Mouse (Mus musculus) macrophage (primary cell): Measurements from ENCODE around the gene Yrdc. TPM values are rescaled to one million over a fixed set of nuclear protein-coding genes. Genes with fewer than 3 reads are reported as not detected.

ENCODE experiments used
- H3K27ac ChIP-seq: fragments of 350-480 bp; formaldehyde crosslinking; 2 replicates; pipeline ENCODE4 v1.9.0; 2021
- H3K36me3 ChIP-seq: fragments of 350-480 bp; formaldehyde crosslinking; 2 replicates; pipeline ENCODE4 v1.9.0; 2021; ENCODE audit errors: inconsistent target
- H3K4me3 ChIP-seq: fragments of 350-480 bp; formaldehyde crosslinking; 2 replicates; pipeline ENCODE4 v1.9.0; 2021; ENCODE audit errors: inconsistent target
- H3K79me2 ChIP-seq: fragments of 350-480 bp; formaldehyde crosslinking; 2 replicates; pipeline ENCODE4 v1.9.0; 2021; ENCODE audit errors: inconsistent target
- WGBS: methylation state at CpG from one replicate; pipeline ENCODE4 v1.1.7; 2026; ENCODE audit warnings: inconsistent platforms; ENCODE audit not compliant: missing documents; 5-methylcytosine and 5-hydroxymethylcytosine counted together
- polyA plus RNA-seq: library from polyadenylated mRNA; stranded (reverse); fragments of 250-400 nt; gene quantifications from 3 replicates; pipeline ENCODE4 v1.2.4, GENCODE M21; 2018; ENCODE audit warnings: inconsistent platforms

Yrdc gene
- polyA plus RNA-seq, 1 experiment from 2014 or later = 12.5 TPM

GRCm38 (mm10) chr4:124825371-124825965 lies 25.0 kb upstream of the Yrdc start:
- peaks cover 70% of the 10 kb centered on the region for H3K36me3 ChIP-seq
- peaks cover under 1% of the 10 kb centered on the region; the same call in 1 of the 2 replicates for H3K79me2 ChIP-seq
- no peak overlapping the region for H3K4me3 ChIP-seq
- WGBS = 97% methylated on average over 17 of the region's 21 CpGs
- no peak overlapping the region for H3K27ac ChIP-seq

DNA sequence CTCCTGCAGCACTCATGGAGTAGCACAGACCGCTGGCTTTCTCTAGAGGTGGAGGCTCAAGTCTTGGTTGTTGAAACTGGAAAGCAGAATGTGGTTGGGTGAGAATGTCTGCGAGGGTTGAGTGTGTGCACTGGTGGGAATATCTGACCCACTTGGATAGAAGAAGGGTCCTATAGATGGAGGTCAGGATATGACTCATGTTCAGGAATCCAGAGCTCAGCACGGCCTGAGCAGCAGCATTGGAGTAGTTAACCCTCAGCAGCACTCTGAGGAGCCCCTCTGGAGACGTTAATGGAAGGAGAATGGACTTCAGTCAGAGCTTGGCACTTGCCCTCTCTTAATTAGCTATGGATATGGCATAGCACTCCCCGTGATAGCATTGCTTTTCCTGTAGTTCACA lies 20.8 kb upstream of the Yrdc start:
- H3K27ac ChIP-seq = no peak overlapping the region
- no peak overlapping the region for H3K4me3 ChIP-seq
- no peaks in the 10 kb centered on the region for H3K79me2 ChIP-seq
- WGBS = 83% methylated on average over 5 of the region's 5 CpGs
- peaks cover 59% of the 10 kb centered on the region for H3K36me3 ChIP-seq

- no peak overlapping the region for H3K27ac ChIP-seq
- no peaks in the 10 kb centered on the region for H3K79me2 ChIP-seq
- no peak overlapping the region for H3K4me3 ChIP-seq
- H3K36me3 ChIP-seq = peaks cover 53% of the 10 kb centered on the region
- 92% methylated on average over 10 of the region's 10 CpGs for WGBS
Measured at GRCm38 (mm10) chr4:124832796-124833195, 17.7 kb upstream of the Yrdc start.

DNA sequence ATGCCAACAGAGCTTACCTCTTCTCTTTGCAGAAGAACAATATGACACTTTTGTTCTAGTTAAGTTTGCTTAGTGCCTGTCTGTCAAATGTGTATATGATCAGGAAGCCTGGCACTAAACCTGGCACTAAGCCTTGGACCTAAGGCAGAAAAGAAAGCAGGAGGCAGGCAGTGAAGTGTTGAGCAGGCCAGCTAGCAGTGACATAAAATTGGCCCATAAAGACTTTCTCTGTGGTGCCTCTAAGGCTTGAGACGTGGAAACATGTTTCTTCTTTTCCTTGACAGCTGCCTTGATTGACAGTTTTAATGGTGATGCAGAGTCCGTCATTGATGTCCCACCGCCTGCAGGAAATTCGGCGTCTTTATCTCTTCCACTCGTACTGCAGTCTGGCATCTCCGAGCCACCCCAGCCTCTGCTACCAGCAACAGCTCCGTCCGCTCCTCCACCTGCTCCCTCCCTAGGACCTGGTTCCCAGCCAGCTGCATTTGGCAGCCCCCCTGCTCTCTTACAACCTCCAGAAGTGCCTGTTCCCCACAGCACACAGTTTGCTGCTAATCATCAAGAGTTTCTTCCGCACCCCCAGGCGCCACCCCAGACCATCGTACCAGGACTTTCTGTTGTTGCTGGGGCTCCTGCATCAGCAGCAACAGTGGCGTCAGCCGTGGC lies 12.3 kb upstream of the Yrdc start:
- Histone ChIP-seq H3K36me3 (peaks cover 55% of the 10 kb centered on the region; the same call in 1 of the 2 replicates), H3K79me2 (no peaks in the 10 kb centered on the region), H3K27ac (no peak overlapping the region), H3K4me3 (no peak overlapping the region)
- WGBS = 95% methylated on average over 14 of the region's 14 CpGs

- Histone ChIP-seq H3K27ac (no peak overlapping the region), H3K79me2 (no peaks in the 10 kb centered on the region), H3K4me3 (no peak overlapping the region), H3K36me3 (peaks cover 45% of the 10 kb centered on the region; the same call in 1 of the 2 replicates)
- WGBS = 100% methylated on average over 1 of the region's 1 CpGs
Measured at GRCm38 (mm10) chr4:124840998-124841397, 9.5 kb upstream of the Yrdc start.

- H3K36me3 ChIP-seq = peaks cover 28% of the 10 kb centered on the region; the same call in 1 of the 2 replicates
- 84% methylated on average over 11 of the region's 11 CpGs for WGBS
- H3K4me3 ChIP-seq = no peak overlapping the region
- H3K27ac ChIP-seq = no peak overlapping the region
- no peaks in the 10 kb centered on the region for H3K79me2 ChIP-seq
Measured at GRCm38 (mm10) chr4:124843493-124843892, 7.0 kb upstream of the Yrdc start.

DNA sequence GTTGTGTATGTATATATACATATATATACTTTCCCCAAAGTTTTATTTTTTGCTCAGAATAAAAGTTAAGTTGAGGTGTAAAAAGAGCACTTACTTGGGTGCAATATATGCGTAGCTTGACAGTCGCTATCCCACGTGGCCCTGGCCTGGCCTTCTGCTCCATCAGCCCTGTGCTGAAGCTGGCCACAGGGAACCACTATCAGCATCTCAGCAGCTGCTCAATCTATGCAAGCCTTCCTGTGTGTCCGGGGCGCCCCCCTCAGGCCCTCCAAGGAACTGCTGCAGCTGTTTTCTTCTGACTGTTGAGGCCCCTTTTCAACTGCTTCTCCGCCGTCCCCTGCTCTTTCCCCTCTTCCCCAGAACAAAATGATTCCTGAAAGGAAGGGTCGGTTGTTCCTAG lies 2.9 kb upstream of the Yrdc start:
- 0 out of 2 replicates have a peak, but pooled peaks cover under 1% of the 10 kb centered on the region for H3K36me3 ChIP-seq
- peaks cover 15% of the 10 kb centered on the region for H3K79me2 ChIP-seq
- no peak overlapping the region for H3K27ac ChIP-seq
- WGBS = 8% methylated on average over 8 of the region's 8 CpGs
- no peak overlapping the region for H3K4me3 ChIP-seq

- 20% methylated on average over 24 of the region's 24 CpGs for WGBS
- Histone ChIP-seq H3K27ac (no peak overlapping the region), H3K36me3 (peaks cover 16% of the 10 kb centered on the region), H3K4me3 (peak overlapping the region; percentile 30), H3K79me2 (peaks cover 34% of the 10 kb centered on the region)
Measured at GRCm38 (mm10) chr4:124849631-124850260, 733 bp upstream of the Yrdc start.

DNA sequence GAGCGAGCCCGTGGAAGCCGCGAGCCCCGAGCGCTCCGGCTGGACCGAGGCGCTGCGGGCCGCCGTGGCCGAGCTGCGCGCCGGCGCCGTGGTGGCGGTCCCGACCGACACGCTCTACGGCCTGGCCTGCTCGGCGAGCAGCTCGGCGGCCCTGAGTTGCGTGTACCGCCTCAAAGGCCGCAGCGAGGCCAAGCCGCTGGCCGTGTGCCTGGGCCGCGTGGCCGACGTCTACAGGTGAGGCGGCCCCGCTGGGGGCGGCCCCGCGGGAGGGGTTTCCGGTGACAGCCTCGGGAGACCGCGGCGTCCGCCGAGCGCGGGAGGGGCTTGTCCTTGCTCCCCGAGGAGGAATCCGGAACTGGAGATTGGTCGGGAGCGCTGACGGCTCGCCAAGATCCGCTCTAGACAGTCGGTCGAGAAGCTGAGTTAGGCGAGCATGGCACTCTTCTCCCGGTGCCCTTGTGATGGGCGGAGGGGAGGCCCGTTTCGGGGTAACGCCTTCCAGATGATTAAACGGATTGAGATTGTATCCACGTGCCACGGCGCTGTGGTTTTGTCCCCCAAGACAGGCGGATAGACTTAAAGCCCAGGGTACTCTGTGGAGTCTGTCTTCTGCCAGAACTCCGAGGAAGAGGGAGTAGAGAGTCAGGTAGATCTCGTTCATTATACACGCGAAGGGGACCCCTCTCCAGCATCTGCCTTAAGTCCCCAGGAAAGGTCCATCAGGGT lies 617 bp downstream of the Yrdc start, which contains the start of gene 1110065P20Rik:
TSS of gene 1110065P20Rik (minus strand) at position 264 of the 726 bp plus-strand sequence.
- peaks cover 34% of the 10 kb centered on the region for H3K79me2 ChIP-seq

DNA sequence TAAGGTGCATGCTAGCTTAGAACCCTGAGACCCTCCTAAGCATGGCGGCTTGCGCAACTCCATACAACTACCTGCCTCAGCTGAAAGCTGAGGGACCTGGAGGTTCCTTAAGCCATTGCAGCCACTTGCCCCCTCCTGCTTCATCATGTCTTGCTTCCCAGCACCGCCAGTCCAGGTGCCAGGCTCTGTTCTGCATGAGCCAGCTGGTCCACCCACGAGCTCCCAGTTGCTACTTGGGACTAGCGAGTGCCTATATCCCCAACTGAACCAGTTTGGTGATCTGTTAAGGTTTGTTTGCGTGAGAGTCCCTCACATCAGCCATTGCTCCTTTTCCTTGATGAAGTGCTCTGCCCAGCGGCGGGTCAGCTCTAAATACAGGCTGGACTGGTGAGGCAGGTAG lies 5.8 kb downstream of the Yrdc start:
- Histone ChIP-seq H3K79me2 (peaks cover 32% of the 10 kb centered on the region), H3K36me3 (peaks cover 32% of the 10 kb centered on the region), H3K27ac (no peak overlapping the region), H3K4me3 (no peak overlapping the region)
- WGBS = 98% methylated on average over 7 of the region's 8 CpGs

More for the DNA sequence above, 617 bp downstream of the Yrdc start, which contains the start of gene 1110065P20Rik:
- peaks cover 28% of the 10 kb centered on the region for H3K36me3 ChIP-seq
- H3K4me3 ChIP-seq = peak within 1 kb of the TSS; percentile 76
- WGBS = 1% methylated on average over 68 of the region's 75 CpGs
- H3K27ac ChIP-seq = peak within 1 kb of the TSS; percentile 37

DNA sequence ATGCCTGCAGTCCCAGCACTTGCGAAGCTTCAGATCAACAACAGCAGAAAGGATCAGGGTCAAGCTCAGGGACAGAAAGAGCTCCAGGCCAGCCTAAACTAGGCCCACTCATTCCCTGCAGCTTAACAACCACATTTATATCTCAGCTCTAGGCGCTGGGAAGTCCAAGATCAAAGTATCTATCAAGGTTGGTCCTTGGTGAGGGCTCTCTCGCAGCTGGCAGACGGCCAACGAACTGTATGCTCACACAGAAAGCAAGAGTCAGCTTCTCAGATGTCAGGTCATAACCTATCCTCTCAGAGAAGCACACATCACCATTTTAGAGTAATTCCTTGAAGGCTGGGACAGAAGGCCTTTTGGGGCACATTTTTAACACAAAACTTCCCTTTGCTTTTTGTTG lies 7.9 kb downstream of the Yrdc start:
- H3K79me2 ChIP-seq = peaks cover 11% of the 10 kb centered on the region
- no peak overlapping the region for H3K27ac ChIP-seq
- peaks cover 31% of the 10 kb centered on the region for H3K36me3 ChIP-seq
- WGBS = 94% methylated on average over 5 of the region's 5 CpGs
- H3K4me3 ChIP-seq = no peak overlapping the region

- WGBS = 15% methylated on average over 7 of the region's 7 CpGs
- no peak overlapping the region for H3K27ac ChIP-seq
- no peaks in the 10 kb centered on the region for H3K79me2 ChIP-seq
- peaks cover 11% of the 10 kb centered on the region for H3K36me3 ChIP-seq
- no peak overlapping the region for H3K4me3 ChIP-seq
Measured at GRCm38 (mm10) chr4:124860446-124860845, 10.0 kb downstream of the Yrdc start.

DNA sequence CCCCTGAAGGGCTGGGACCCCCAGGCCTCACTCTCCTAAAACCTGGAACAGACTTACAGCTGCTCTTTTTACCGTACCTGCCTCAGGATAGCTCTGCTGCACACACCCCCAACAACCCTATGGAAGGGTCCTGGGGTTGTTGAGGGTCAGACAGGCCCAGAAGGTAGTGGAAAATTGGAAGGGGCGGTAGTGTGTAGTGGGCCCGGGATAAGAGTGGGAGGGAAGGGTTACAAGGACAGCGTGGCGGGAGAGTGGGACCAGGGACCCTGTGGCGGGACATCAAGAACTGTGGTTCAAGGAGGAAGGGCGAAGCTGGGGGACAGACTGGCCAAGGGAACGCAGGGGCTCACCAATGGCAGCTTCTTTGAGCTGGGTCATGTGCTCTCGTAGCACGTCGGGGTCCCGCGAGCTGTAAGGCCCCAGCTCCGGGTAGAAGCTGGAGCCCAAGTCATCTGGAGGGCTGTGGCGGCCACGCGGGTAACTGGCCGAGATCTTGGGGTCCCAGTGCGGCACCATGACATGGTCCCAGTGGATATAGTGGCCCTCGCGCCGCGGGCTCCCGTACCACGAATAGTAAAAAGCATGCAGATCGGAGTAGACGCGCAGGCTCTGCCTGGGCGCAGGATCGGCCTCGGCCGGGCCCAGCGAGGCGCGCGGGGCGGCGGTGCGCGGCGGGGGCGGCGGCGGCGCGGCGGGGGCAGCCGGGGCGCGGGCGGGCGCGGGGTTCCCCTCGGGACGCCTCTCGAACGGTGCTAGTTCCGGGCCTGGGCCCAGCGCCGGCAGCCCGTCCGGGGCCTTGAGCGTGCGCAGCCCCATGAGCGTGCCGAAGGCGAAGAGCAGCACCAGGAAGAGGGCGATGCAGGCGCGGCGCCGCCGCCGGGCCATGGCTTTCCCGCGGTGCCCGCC lies 11.1 kb downstream of the Yrdc start, which contains the start of gene Maneal:
TSS of gene Maneal (minus strand) at position 889 of the 906 bp plus-strand sequence.
- Histone ChIP-seq H3K79me2 (no peaks in the 10 kb centered on the region), H3K27ac (no peak within 1 kb of the TSS), H3K4me3 (no peak within 1 kb of the TSS), H3K36me3 (peaks cover under 1% of the 10 kb centered on the region; the same call in 1 of the 2 replicates)
- 11% methylated on average over 42 of the region's 77 CpGs for WGBS
